Mouse (Mus musculus) lung, postnatal 4 days (tissue): ENCODE measurements around the gene Btg2.

Experiments used
- DNase-seq, 2 experiments: peaks; one replicate each; pipeline ENCODE4 v3.0.0; 2021

The Btg2 gene

GRCm38 (mm10) chr1:134077389-134078060 is 1.4 kb downstream of the Btg2 start:
- peak; percentile 64 to 67 for DNase-seq

GRCm38 (mm10) chr1:134076789-134077188 is 2.1 kb downstream of the Btg2 start:
- DNase-seq, result no peak

GRCm38 (mm10) chr1:134075532-134075931 is 3.4 kb downstream of the Btg2 start:
- DNase-seq, result no peak

- DNase-seq, result no peak
Observed at GRCm38 (mm10) chr1:134074606-134075005, 4.3 kb downstream of the Btg2 start.

DNA sequence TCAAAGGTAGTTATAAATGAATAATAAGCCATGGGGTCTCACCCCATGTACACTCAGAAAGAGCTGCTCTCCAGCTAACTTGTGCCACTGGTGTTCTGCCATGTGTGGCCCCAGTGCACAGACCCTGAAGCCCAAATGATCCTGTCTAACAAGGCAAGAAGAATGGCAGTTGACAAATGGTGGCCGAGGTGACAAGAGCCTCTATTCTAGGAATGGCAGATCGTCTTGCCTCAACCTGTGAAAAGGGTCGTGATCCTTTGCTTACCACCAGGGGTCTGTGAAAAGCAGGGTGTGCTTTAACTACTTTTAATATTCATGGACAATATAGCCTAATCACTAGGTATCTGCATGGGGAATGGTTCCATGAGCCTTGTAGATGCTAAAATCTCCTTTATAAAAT is 4.7 kb downstream of the Btg2 start:
- no peak for DNase-seq

GRCm38 (mm10) chr1:134073658-134074057 is 5.3 kb downstream of the Btg2 start:
- no peak for DNase-seq

DNA sequence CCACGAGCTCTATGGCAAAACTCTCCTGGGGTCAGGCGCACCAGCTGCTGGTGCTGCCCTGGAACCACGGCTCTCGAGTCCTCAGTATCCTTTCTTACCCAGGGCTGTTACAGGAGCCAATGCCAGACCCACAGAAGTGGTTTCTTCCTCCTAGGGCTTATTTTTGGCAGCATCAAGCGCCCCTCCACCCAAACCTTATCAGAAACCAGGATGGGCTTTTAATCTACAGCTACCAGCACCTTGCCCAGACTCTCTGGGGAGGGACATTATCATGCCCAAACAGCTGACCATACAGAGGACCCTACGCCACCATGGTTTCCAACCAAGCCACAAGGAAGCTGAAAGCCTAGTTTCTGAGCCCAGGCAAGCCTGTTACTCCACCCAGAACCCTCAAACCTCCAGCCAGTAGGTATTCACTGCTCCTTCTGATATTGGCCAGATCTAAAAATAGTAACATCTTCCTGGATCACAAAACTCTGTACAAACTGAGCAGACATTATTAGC is 5.8 kb downstream of the Btg2 start:
- no peak for DNase-seq

DNA sequence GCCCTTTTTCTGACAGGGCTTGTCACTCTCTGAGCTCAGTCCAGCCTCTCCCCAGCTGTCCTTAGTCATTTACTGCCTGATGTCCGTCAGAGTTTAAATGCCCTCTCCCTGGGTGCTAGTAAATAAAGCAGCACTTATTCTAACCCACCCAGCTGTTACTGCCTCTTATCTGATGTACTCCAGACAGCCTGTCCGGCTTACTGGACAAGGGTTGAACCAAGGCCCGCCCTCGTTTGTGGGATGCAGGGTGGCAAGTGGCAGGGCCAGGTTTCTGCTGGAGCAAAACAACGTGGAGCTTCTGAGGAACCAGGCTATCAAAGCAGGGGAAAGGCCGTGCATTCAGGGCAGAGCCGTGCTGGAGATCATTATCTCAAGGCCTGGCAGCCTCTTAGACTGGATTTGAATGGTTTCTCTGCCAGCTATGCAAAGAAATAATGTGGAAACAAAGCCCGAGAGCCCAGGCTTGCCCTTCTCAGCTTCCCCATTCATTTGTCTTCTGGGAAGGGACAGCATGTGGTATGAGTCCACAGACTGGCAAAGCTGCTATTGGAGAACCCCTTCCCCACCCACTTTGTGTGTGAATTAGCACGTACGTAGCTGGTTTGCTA is 7.4 kb downstream of the Btg2 start:
- peak; percentile 76 to 88 for DNase-seq

- DNase-seq, result no peak
Observed at GRCm38 (mm10) chr1:134070099-134070669, 8.7 kb downstream of the Btg2 start.

DNA sequence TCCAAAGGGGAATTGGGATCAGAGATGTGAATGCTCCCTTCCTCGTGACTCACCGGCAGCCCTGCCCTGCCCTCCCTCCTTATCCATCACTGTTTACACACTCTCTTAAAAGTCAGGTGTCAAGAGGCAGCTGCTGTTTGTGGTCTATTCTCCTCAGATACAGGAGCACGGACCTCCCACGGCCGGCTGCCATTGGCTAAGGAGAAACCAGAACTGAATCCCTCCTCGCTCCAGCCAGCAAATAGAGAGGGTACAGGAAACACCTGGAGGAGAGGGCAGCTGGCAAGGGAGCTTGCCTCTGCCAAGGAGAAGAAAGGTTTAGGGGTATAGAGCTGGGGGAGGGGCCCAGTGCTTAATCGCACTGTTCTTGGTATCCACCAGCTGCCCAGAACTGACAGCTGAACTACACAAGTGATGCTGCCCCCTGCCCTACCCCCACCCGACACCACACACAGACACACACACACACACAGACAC is 11.7 kb downstream of the Btg2 start:
- DNase-seq, result peak; percentile 82 to 93

GRCm38 (mm10) chr1:134066554-134066953 is 12.4 kb downstream of the Btg2 start:
- DNase-seq, result no peak

GRCm38 (mm10) chr1:134065241-134065809 is 13.6 kb downstream of the Btg2 start:
- DNase-seq, result peak; percentile 70 to 72

DNA sequence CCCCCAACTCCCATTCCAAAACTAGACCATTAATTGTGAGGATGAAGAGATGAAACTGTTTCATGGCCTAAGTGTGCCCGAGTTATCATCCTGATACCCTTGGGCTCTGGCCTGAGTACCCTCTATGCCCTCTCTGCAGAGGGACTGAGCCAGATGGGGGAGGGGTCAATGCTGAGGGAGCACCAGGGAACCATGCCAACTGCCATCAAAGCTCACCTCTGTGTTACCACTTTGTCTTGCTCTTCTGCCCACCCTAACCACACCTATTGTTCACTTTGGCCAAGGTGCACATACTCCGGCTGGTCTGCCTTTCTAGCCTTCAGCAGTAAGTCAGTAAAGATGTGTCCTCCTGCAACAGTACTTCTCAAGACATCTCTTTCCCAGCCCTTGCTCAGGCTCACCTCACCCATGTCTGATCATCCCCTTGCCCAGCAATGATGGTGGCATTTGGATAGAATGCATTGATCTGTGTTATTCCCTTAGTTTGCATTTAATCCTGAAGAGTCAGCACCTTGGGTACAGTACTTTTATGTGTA is 14.6 kb downstream of the Btg2 start:
- DNase-seq, result no peak

GRCm38 (mm10) chr1:134063773-134064125 is 15.2 kb downstream of the Btg2 start:
- DNase-seq, result peak; percentile 75 to 77

DNA sequence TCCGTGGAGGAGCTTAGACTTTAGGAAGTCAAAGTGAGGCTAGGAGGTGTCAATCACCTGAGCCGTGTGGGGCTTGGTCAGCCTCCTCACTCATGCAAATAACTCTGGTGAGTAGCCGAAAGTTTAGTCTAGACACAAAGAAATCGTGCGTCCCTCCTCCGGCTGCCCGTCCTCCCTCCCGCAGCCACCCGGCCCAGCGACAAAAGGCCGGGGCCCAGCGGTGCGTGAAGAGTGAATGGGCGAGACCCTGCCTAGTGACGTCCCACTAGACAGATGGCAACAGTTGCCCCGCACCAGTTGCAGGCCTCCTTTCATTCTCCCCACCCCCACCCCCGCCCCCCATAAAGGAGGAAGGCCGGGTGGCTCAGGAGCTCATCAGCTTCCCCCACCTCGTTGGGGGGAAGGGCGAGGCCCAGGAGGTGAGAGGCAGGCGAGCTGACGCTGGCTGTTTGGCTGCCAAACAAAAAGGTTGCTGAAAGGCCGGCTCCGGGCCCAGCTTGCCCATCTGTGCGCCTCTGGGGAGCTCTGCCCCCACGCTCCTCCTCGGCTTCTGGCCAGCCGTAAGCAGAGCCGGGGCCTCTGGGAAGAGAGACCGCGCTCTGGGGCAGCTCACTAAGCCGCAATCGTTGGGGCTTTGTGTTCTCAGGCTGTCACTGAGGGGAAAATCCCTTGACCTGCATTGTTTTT is 15.7 kb downstream of the Btg2 start:
- DNase-seq, result peak; percentile 74 to 84

GRCm38 (mm10) chr1:134062411-134063085 is 16.4 kb downstream of the Btg2 start:
- DNase-seq, result no peak

- no peak for DNase-seq
Observed at GRCm38 (mm10) chr1:134061915-134062314, 17.0 kb downstream of the Btg2 start.

- peak; percentile 94 to 96 for DNase-seq
Observed at GRCm38 (mm10) chr1:134060849-134061569, 17.9 kb downstream of the Btg2 start.

- DNase-seq, result no peak
Observed at GRCm38 (mm10) chr1:134059739-134060695, 18.9 kb downstream of the Btg2 start.

GRCm38 (mm10) chr1:134058870-134059269 is 20.1 kb downstream of the Btg2 start:
- no peak for DNase-seq
